Mouse (Mus musculus) bone marrow macrophage, adult 2 months (primary cell): ENCODE measurements around the gene Ldha. TPM values are rescaled to one million over a fixed set of nuclear protein-coding genes. Genes with fewer than 3 reads are reported as not detected.
A peak's percentile ranks its signal among the peaks of the same experiment; 100 is the strongest.
"Not testable (repeated sequence)": the region's sequence is repeated elsewhere in the genome, so short reads cannot be mapped to it uniquely, and the experiment has no call there.

Experiments
- H3K27ac ChIP-seq: 2 replicates; pipeline ENCODE4 v1.5.1; 2012; ENCODE audit warnings: low read depth, low read length; ENCODE audit not compliant: insufficient read depth
- H3K4me1 ChIP-seq: 2 replicates; pipeline ENCODE4 v1.6.1; 2012; ENCODE audit warnings: low read length; ENCODE audit not compliant: control insufficient read depth, insufficient read depth
- H3K4me3 ChIP-seq: 2 replicates; pipeline ENCODE4 v1.5.1; 2012; ENCODE audit warnings: mild to moderate bottlenecking, low read length, moderate library complexity; ENCODE audit not compliant: insufficient read depth
- CTCF ChIP-seq: IDR thresholded peaks from 2 replicates; pipeline ENCODE4 v1.5.1; 2012; ENCODE audit warnings: low read depth, mild to moderate bottlenecking, low read length, moderate library complexity
- POLR2A ChIP-seq: IDR thresholded peaks from 2 replicates; pipeline ENCODE4 v1.6.1; 2012; ENCODE audit warnings: mild to moderate bottlenecking, low read depth, low read length, borderline replicate concordance
- polyA plus RNA-seq: library from polyadenylated mRNA; stranded (reverse); fragments of >200 nt; gene quantifications from 2 replicates; pipeline ENCODE4 v1.2.4, GENCODE M21; 2012; ENCODE audit not compliant: missing spikeins, insufficient read depth, insufficient read length

Ldha gene
- 344 and 355 TPM in 2 replicates for polyA plus RNA-seq

GRCm38 (mm10) chr7:46840787-46841525 is at the start of gene Ldha:
Gene Ldha, plus strand, starts transcription at chr7:46841475.
- TF ChIP-seq POLR2A (no peak), CTCF (no peak)
- Histone ChIP-seq H3K27ac (no peak within 1 kb of the TSS), H3K4me3 (no peak within 1 kb of the TSS), H3K4me1 (peaks cover 45% of the 10 kb centered on the region)

- TF ChIP-seq CTCF = no peak
- Histone ChIP-seq H3K4me1 (peaks cover 27% of the 10 kb centered on the region), H3K27ac (no peak overlapping the region), H3K4me3 (no peak overlapping the region)
Observed at GRCm38 (mm10) chr7:46793871-46794270, 47.4 kb upstream of the Ldha start.

GRCm38 (mm10) chr7:46795287-46796205 is 45.7 kb upstream of the Ldha start, which contains the start of the genes Hps5 and Gtf2h1:
Gene Hps5, minus strand, starts transcription at chr7:46796064.
Gene Gtf2h1, plus strand, starts transcription at chr7:46796103.
- Histone ChIP-seq H3K27ac (peak within 1 kb of the TSS; percentile 93), H3K4me1 (peaks cover 18% of the 10 kb centered on the region), H3K4me3 (peak within 1 kb of the TSS; percentile 85)
- TF ChIP-seq POLR2A (no peak), CTCF (no peak)

GRCm38 (mm10) chr7:46796206-46796679 is 45.0 kb upstream of the Ldha start:
- TF ChIP-seq CTCF (no peak), POLR2A (no peak)
- H3K27ac ChIP-seq = peak overlapping the region; percentile 93

GRCm38 (mm10) chr7:46796779-46797178 is 44.5 kb upstream of the Ldha start:
- no peak overlapping the region for H3K27ac ChIP-seq
- peaks cover 10% of the 10 kb centered on the region for H3K4me1 ChIP-seq
- peak overlapping the region; percentile 85 for H3K4me3 ChIP-seq
- TF ChIP-seq POLR2A (no peak), CTCF (no peak)

More at GRCm38 (mm10) chr7:46796206-46796679, 45.0 kb upstream of the Ldha start:
- Histone ChIP-seq H3K4me3 (peak overlapping the region; percentile 85), H3K4me1 (peaks cover 15% of the 10 kb centered on the region)

GRCm38 (mm10) chr7:46810325-46810724 is 30.9 kb upstream of the Ldha start:
- Histone ChIP-seq H3K4me1 (no peaks in the 10 kb centered on the region), H3K4me3 (no peak overlapping the region), H3K27ac (no peak overlapping the region)
- TF ChIP-seq POLR2A (no peak), CTCF (no peak)

- H3K4me1 ChIP-seq = no peaks in the 10 kb centered on the region
- no peak overlapping the region for H3K4me3 ChIP-seq
- no peak overlapping the region for H3K27ac ChIP-seq
- TF ChIP-seq POLR2A (no peak), CTCF (no peak)
Observed at GRCm38 (mm10) chr7:46814012-46814411, 27.3 kb upstream of the Ldha start.

- H3K4me3 ChIP-seq, H3K27ac ChIP-seq, H3K4me1 ChIP-seq: not testable (repeated sequence)
Observed at GRCm38 (mm10) chr7:46820876-46821632, 20.2 kb upstream of the Ldha start.

- no peak overlapping the region for H3K4me3 ChIP-seq
- H3K27ac ChIP-seq = no peak overlapping the region
- TF ChIP-seq POLR2A = no peak
- no peak for TF ChIP-seq CTCF
- H3K4me1 ChIP-seq = peaks cover 22% of the 10 kb centered on the region
Observed at GRCm38 (mm10) chr7:46827046-46827802, 14.1 kb upstream of the Ldha start.
